Mouse (Mus musculus) brown adipose tissue, adult 24 weeks (tissue): ENCODE measurements around the gene Kcnk13. TPM values are rescaled to one million over a fixed set of nuclear protein-coding genes. Genes with fewer than 3 reads are reported as not detected.
A peak's percentile ranks its signal among the peaks of the same experiment; 100 is the strongest.

Experiments used
- H3K27ac ChIP-seq: fragments of 200-500 bp; replicated peaks from 2 replicates; pipeline ENCODE4 v1.5.1; 2012; ENCODE audit warnings: low read depth, mild to moderate bottlenecking, low read length
- H3K4me1 ChIP-seq: fragments of 200-500 bp; 2 replicates; pipeline ENCODE4 v1.6.1; 2012; ENCODE audit warnings: low read length, mixed read lengths; ENCODE audit not compliant: control insufficient read depth, insufficient read depth, insufficient read length
- H3K4me3 ChIP-seq: fragments of 200-500 bp; 2 replicates; pipeline ENCODE4 v1.5.1; 2012; ENCODE audit warnings: low read depth, mild to moderate bottlenecking, low read length, moderate library complexity; ENCODE audit not compliant: insufficient read depth
- polyA plus RNA-seq: library from polyadenylated mRNA; stranded (reverse); fragments of >200 nt; gene quantifications from 2 replicates; pipeline ENCODE4 v1.2.4, GENCODE M21; 2012; ENCODE audit not compliant: missing spikeins, insufficient read depth, insufficient read length

The Kcnk13 gene
- polyA plus RNA-seq: 0.40 TPM in 1 of 2 replicates, not detected in the other

- Histone ChIP-seq H3K27ac (no peak within 1 kb of the TSS), H3K4me3 (peak within 1 kb of the TSS; percentile 61)
Observed at GRCm38 (mm10) chr12:99964301-99965202, at the start of gene Kcnk13. Kcnk13 (plus strand) TSS chr12:99964499.

GRCm38 (mm10) chr12:99917800-99918427 lies 46.4 kb upstream of the Kcnk13 start:
- Histone ChIP-seq H3K4me1 (no peaks in the 10 kb centered on the region), H3K27ac (no peak overlapping the region), H3K4me3 (no peak overlapping the region)

More at GRCm38 (mm10) chr12:99964301-99965202, at the start of gene Kcnk13:
- peaks cover 9% of the 10 kb centered on the region for H3K4me1 ChIP-seq

- Histone ChIP-seq H3K4me3 (no peak overlapping the region), H3K27ac (no peak overlapping the region), H3K4me1 (no peaks in the 10 kb centered on the region)
Observed at GRCm38 (mm10) chr12:99919636-99920035, 44.7 kb upstream of the Kcnk13 start.

GRCm38 (mm10) chr12:99921045-99921444 lies 43.3 kb upstream of the Kcnk13 start:
- H3K4me1 ChIP-seq: no peaks in the 10 kb centered on the region
- H3K27ac ChIP-seq: no peak overlapping the region

GRCm38 (mm10) chr12:99923131-99923606 lies 41.1 kb upstream of the Kcnk13 start:
- Histone ChIP-seq H3K4me1 (no peaks in the 10 kb centered on the region), H3K27ac (no peak overlapping the region), H3K4me3 (no peak overlapping the region)

More at GRCm38 (mm10) chr12:99921045-99921444, 43.3 kb upstream of the Kcnk13 start:
- no peak overlapping the region for H3K4me3 ChIP-seq

GRCm38 (mm10) chr12:99923703-99924102 lies 40.6 kb upstream of the Kcnk13 start:
- Histone ChIP-seq H3K27ac (no peak overlapping the region), H3K4me1 (no peaks in the 10 kb centered on the region), H3K4me3 (no peak overlapping the region)

GRCm38 (mm10) chr12:99928311-99928710 lies 36.0 kb upstream of the Kcnk13 start:
- Histone ChIP-seq H3K27ac (no peak overlapping the region), H3K4me1 (no peaks in the 10 kb centered on the region), H3K4me3 (no peak overlapping the region)

- no peak overlapping the region for H3K4me3 ChIP-seq
- no peaks in the 10 kb centered on the region for H3K4me1 ChIP-seq
- no peak overlapping the region for H3K27ac ChIP-seq
Observed at GRCm38 (mm10) chr12:99929160-99929559, 35.1 kb upstream of the Kcnk13 start.

- no peaks in the 10 kb centered on the region for H3K4me1 ChIP-seq
- no peak overlapping the region for H3K27ac ChIP-seq
- no peak overlapping the region for H3K4me3 ChIP-seq
Observed at GRCm38 (mm10) chr12:99932245-99932644, 32.1 kb upstream of the Kcnk13 start.

- no peak overlapping the region for H3K27ac ChIP-seq
- H3K4me1 ChIP-seq: no peaks in the 10 kb centered on the region
- H3K4me3 ChIP-seq: no peak overlapping the region
Observed at GRCm38 (mm10) chr12:99933630-99934029, 30.7 kb upstream of the Kcnk13 start.

- no peak overlapping the region for H3K4me3 ChIP-seq
- no peaks in the 10 kb centered on the region for H3K4me1 ChIP-seq
- no peak overlapping the region for H3K27ac ChIP-seq
Observed at GRCm38 (mm10) chr12:99935403-99935802, 28.9 kb upstream of the Kcnk13 start.

GRCm38 (mm10) chr12:99938476-99938875 lies 25.8 kb upstream of the Kcnk13 start:
- Histone ChIP-seq H3K4me1 (no peaks in the 10 kb centered on the region), H3K4me3 (no peak overlapping the region), H3K27ac (no peak overlapping the region)

GRCm38 (mm10) chr12:99939179-99939578 lies 25.1 kb upstream of the Kcnk13 start:
- H3K27ac ChIP-seq: no peak overlapping the region

GRCm38 (mm10) chr12:99940704-99941103 lies 23.6 kb upstream of the Kcnk13 start:
- Histone ChIP-seq H3K4me3 (no peak overlapping the region), H3K4me1 (no peaks in the 10 kb centered on the region), H3K27ac (no peak overlapping the region)

More at GRCm38 (mm10) chr12:99939179-99939578, 25.1 kb upstream of the Kcnk13 start:
- no peaks in the 10 kb centered on the region for H3K4me1 ChIP-seq
- H3K4me3 ChIP-seq: no peak overlapping the region

GRCm38 (mm10) chr12:99942441-99942840 lies 21.9 kb upstream of the Kcnk13 start:
- Histone ChIP-seq H3K4me3 (no peak overlapping the region), H3K27ac (peak overlapping the region; percentile 60), H3K4me1 (no peaks in the 10 kb centered on the region; the same call in none of the 2 replicates)
